Mouse (Mus musculus) heart, embryonic 14.5 days (tissue): ENCODE results near the gene Zfp354b. TPM values are rescaled to one million over a fixed set of nuclear protein-coding genes. Genes with fewer than 3 reads are reported as not detected.

Source experiments
- ATAC-seq: fragments of 200-750 bp; cut with Nextera tagmentation; 2 replicates; pipeline ENCODE4 v1.8.0; 2017; ENCODE audit warnings: low read depth, moderate TSS enrichment; ENCODE audit not compliant: insufficient number of reproducible peaks, insufficient read depth, low FRiP score
- H3K27ac ChIP-seq, 2 experiments: fragments of 200-500 bp in 1 of 2; fragments of 300-500 bp in 1 of 2; sonication (generic) in 1 of 2; replicated peaks in 1 of 2; 2 replicates each; pipeline ENCODE4 v1.5.1; 2012 to 2014; ENCODE audit warnings: low read depth in 2 of 2, low read length in 2 of 2, control low read depth in 1 of 2, mild to moderate bottlenecking in 1 of 2, mixed read lengths in 1 of 2; ENCODE audit not compliant: control insufficient read depth in 1 of 2, insufficient read depth in 1 of 2
- H3K27me3 ChIP-seq: fragments of 300-500 bp; sonication (generic); 2 replicates; pipeline ENCODE4 v1.6.1; 2014; ENCODE audit warnings: mild to moderate bottlenecking, low read length, control low read depth; ENCODE audit not compliant: control insufficient read depth, insufficient read depth
- H3K36me3 ChIP-seq: fragments of 300-500 bp; sonication (generic); 2 replicates; pipeline ENCODE4 v1.6.1; 2014; ENCODE audit warnings: mild to moderate bottlenecking, control low read depth, low read length, mixed read lengths; ENCODE audit not compliant: control insufficient read depth, insufficient read depth
- H3K4me1 ChIP-seq, 2 experiments: fragments of 200-500 bp in 1 of 2; fragments of 300-500 bp in 1 of 2; sonication (generic) in 1 of 2; 2 replicates each; pipeline ENCODE4 v1.6.1; 2012 to 2014; ENCODE audit warnings: low read length in 2 of 2, control low read depth in 1 of 2, mixed read lengths in 1 of 2; ENCODE audit not compliant: control insufficient read depth in 2 of 2, insufficient read depth in 2 of 2
- H3K4me2 ChIP-seq: fragments of 300-500 bp; sonication (generic); 2 replicates; pipeline ENCODE4 v1.6.1; 2014; ENCODE audit warnings: mild to moderate bottlenecking, low read length
- H3K4me3 ChIP-seq, 2 experiments: fragments of 200-500 bp in 1 of 2; fragments of 300-500 bp in 1 of 2; sonication (generic) in 1 of 2; 2 replicates each; pipeline ENCODE4 v1.5.1; 2012 to 2014; ENCODE audit warnings: low read length in 2 of 2, mild to moderate bottlenecking in 2 of 2, control low read depth in 1 of 2, low read depth in 1 of 2, moderate library complexity in 1 of 2; ENCODE audit not compliant: control insufficient read depth in 1 of 2, insufficient read depth in 1 of 2
- H3K9ac ChIP-seq: fragments of 300-500 bp; sonication (generic); 2 replicates; pipeline ENCODE4 v1.6.1; 2014; ENCODE audit warnings: mild to moderate bottlenecking, low read length
- H3K9me3 ChIP-seq: fragments of 300-500 bp; sonication (generic); 2 replicates; pipeline ENCODE4 v1.6.1; 2016; ENCODE audit warnings: low read length, control low read depth; ENCODE audit not compliant: control insufficient read depth
- WGBS: fragments of 180-500 bp; shearing (Covaris S2); extraction: QIAGEN DNeasy Blood & Tissue Kit; methylation state at CpG from one replicate; pipeline ENCODE4 v1.1.7; 2014; 5-methylcytosine and 5-hydroxymethylcytosine counted together
- polyA plus RNA-seq: library from polyadenylated mRNA; unstranded; fragments of >200 nt; fragmentation: Nextera tagmentation; extraction: Ambion mirVana; gene quantifications from 2 replicates; pipeline ENCODE4 v1.2.1, GENCODE M21; 2014

Gene Zfp354b
- polyA plus RNA-seq, 1 experiment from 2014 or later, result 0.77 TPM

DNA sequence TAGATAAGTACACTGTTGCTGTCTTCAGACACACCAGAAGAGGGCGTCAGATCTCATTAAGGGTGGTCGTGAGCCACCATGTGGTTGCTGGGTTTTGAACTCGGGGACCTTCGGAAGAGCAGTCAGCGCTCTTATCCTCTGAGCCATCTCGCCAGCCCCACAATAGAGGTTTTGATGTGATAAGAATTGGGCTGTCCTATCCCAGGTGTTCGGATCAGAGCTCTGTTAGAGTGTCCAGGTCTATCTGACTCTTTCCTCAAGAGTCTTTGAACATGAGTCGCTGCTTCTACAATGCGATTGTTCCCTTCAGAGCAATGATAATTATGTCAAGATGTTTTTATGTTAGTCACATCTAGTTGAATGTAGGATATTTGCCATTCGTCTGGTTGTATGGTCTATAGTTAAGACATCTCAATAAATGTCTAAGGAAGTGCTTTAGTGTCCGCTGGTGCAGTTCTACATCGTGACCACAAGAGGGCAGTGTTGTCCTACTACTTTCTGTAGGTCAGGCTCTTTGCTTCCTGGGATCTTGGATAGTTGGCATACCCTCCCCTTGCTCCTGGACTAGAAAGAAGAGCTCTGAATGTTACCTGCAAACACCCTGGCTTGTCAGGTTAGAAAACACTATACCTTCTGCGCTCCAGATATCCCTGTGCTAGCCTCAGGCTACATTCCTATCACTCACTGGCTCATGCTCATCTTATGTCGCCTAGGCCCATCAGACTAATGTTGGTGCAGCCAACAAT, 8.4 kb upstream of the Zfp354b start:
- no peak for ATAC-seq
- H3K9me3 ChIP-seq, result no peaks in the 10 kb centered on the region
- 30% methylated on average over 14 of the region's 14 CpGs for WGBS

DNA sequence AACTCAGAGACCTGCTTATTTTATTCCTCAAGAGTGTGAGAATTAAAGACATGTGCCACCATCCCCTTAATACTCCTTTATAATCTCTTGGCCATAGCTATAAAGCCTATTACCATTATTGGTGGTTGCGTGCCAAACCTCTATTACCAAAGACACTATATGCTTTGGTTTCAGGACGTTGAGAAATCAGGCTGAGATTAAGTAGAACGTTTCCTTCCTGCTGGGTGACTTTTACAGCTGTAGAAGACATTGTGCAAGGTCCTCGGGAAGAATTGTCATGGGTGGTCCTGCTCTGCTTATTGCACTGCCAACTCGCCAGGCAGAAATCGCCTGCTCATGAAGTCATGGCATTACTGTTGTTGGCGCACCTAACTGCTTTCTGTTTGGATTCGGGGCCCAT, 7.0 kb upstream of the Zfp354b start:
- ATAC-seq, result no peak
- Histone ChIP-seq H3K9ac (no peak overlapping the region), H3K4me1 (no peaks in the 10 kb centered on the region), H3K27me3 (peaks cover 20% of the 10 kb centered on the region; the same call in 1 of the 2 replicates), H3K4me2 (no peak overlapping the region), H3K4me3 (no peak overlapping the region), H3K9me3 (no peaks in the 10 kb centered on the region), H3K27ac (no peak overlapping the region), H3K36me3 (no peaks in the 10 kb centered on the region)
- WGBS, result 71% methylated on average over 8 of the region's 8 CpGs

More for the DNA sequence above, 8.4 kb upstream of the Zfp354b start:
- Histone ChIP-seq H3K4me1 (no peaks in the 10 kb centered on the region), H3K27me3 (peaks cover 25% of the 10 kb centered on the region), H3K4me3 (no peak overlapping the region), H3K4me2 (no peak overlapping the region), H3K27ac (no peak overlapping the region), H3K36me3 (no peaks in the 10 kb centered on the region), H3K9ac (no peak overlapping the region)

DNA sequence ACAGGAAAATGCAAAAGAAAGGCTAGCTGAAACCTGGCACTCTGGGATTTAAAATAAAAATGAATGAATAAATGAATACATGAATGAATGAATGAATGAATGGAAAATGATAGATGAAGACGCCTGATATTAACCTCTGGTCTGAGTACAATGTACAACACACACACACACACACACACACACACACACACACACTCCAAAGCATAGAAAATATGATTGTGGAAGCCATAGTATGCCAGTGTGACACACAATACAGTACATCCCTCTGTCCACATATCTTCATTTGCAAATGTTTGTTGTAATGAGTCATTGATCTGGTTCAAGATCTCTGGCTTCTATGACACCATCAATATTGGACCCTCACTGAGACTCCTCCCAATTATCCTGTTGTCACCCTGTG, 607 bp upstream of the Zfp354b start:
- H3K9ac ChIP-seq, result no peak overlapping the region
- H3K27ac ChIP-seq, result no peak overlapping the region
- H3K4me2 ChIP-seq, result peak overlapping the region; percentile 98
- H3K27me3 ChIP-seq, result peaks cover 6% of the 10 kb centered on the region
- ATAC-seq, result no peak
- 79% methylated on average over 1 of the region's 1 CpGs for WGBS
- peak overlapping the region in 1 of 2 experiments; percentile 80; a peak in 1 of 4 replicates for H3K4me3 ChIP-seq
- H3K9me3 ChIP-seq, result no peaks in the 10 kb centered on the region
- peaks cover 5 to 9% of the 10 kb centered on the region in 2 experiments; a peak in 1 of 4 replicates for H3K4me1 ChIP-seq
- H3K36me3 ChIP-seq, result no peaks in the 10 kb centered on the region

DNA sequence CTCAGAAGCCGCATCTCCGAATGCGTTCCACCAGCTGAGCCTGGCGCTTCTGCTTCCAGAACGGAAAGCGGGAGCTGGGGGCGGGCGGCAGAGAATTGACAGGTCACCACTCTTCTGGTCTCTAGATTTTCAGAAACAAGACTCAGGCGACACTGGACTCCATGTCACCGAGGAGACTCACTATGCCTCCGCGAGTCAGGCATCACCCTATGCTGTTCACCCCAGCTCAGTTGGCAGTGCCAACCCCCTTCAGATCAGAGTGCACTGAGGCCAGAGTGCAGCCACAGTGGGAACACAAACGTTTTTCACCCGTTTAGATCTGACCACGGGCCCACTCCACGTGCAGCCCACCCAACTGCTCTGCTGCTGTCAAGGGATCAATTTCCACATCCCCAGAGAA, 412 bp downstream of the Zfp354b start:
- H3K27ac ChIP-seq, result peak overlapping the region in 1 of 2 experiments; percentile 11; a peak in 1 of 4 replicates

DNA sequence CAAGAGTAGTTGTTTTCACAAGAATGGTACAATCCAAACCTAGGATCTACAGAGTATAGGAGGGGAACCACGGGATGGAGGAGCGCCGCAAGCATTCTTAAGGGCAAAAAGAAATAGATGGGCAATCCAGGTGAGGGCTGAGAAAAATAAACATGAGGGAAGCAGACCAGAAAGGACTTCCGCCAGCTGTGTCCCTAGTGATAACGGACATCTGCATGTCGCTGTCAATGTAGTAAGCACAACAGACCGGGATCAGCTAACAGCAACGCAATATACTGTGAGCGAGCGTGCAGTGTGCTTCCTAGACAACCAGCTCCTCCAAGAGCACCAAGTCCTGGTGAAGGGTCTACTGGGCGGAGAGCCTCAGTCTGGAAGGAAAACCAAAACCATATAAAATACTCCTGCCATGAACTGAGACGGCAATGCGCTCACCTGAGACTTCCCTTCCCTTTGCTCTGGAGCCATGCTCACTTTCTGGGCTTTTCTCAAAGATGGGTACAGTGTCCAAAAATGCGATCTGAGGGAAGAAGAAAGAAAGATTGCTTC, 891 bp downstream of the Zfp354b start:
- H3K27ac ChIP-seq, result no peak overlapping the region
- no peak for ATAC-seq
- H3K36me3 ChIP-seq, result no peaks in the 10 kb centered on the region
- peak overlapping the region; percentile 80 to 86 for H3K4me3 ChIP-seq
- 14% methylated on average over 14 of the region's 14 CpGs for WGBS
- peak overlapping the region; percentile 84 for H3K9ac ChIP-seq
- peaks cover 5 to 9% of the 10 kb centered on the region in 2 experiments; a peak in 1 of 4 replicates for H3K4me1 ChIP-seq
- peak overlapping the region; percentile 98 for H3K4me2 ChIP-seq
- no peaks in the 10 kb centered on the region for H3K9me3 ChIP-seq
- H3K27me3 ChIP-seq, result peaks cover 6% of the 10 kb centered on the region

More for the DNA sequence above, 412 bp downstream of the Zfp354b start:
- Histone ChIP-seq H3K27me3 (peaks cover 6% of the 10 kb centered on the region), H3K36me3 (no peaks in the 10 kb centered on the region), H3K4me2 (peak overlapping the region; percentile 98), H3K4me1 (peaks cover 5 to 9% of the 10 kb centered on the region in 2 experiments; a peak in 1 of 4 replicates), H3K9ac (peak overlapping the region; percentile 84), H3K4me3 (peak overlapping the region; percentile 80 to 86), H3K9me3 (no peaks in the 10 kb centered on the region)
- peak; percentile 46; the same call in 1 of the 2 replicates for ATAC-seq
- WGBS, result 2% methylated on average over 16 of the region's 16 CpGs

DNA sequence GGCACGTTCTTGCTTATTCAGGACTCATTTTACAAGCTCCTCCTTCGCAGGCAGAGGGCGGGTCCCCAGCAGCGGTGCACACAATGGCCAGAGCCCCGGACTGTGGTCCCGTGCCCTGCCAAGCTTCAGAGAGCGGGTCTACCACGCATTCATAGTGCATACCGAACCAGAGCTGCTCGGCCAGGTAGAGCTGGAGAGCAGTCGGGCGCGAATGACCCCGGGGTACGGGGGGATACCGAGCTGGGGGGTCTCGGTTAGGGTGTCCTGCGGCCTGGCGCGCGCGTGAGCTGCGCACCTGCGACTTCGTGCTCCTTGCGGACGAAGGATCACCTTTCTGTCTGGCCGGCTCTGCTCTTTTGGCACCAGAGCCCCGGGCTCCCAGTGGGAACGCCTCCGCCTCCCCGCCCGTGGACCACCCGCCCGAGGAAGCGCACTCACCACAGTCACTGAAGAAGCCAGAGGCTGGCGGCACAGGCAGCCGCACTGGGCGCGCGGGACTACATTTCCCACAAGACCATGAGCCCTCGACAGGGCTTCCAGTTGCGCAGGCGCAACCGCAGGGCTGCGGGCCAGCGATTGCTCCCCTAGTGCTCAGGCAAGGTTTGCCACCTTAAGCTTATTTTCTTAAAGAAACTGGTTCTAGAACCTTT, 15.6 kb downstream of the Zfp354b start, which contains the start of gene Zfp2:
Zfp2 (minus strand) TSS at position 495 of the 650 bp plus-strand sequence.
- H3K4me1 ChIP-seq, result peaks cover 0 to 3% of the 10 kb centered on the region in 2 experiments; a peak in 1 of 4 replicates
- H3K27ac ChIP-seq, result peak within 1 kb of the TSS in 1 of 2 experiments; percentile 45; a peak in 1 of 4 replicates
- ATAC-seq, result peak; percentile 93
- peaks cover 13% of the 10 kb centered on the region for H3K36me3 ChIP-seq
- peak within 1 kb of the TSS; percentile 81 to 91 for H3K4me3 ChIP-seq
- H3K27me3 ChIP-seq, result no peaks in the 10 kb centered on the region
- H3K9me3 ChIP-seq, result no peaks in the 10 kb centered on the region
- under 1% methylated on average over 47 of the region's 47 CpGs for WGBS
- H3K9ac ChIP-seq, result peak within 1 kb of the TSS; percentile 84
- peak within 1 kb of the TSS; percentile 67 for H3K4me2 ChIP-seq

DNA sequence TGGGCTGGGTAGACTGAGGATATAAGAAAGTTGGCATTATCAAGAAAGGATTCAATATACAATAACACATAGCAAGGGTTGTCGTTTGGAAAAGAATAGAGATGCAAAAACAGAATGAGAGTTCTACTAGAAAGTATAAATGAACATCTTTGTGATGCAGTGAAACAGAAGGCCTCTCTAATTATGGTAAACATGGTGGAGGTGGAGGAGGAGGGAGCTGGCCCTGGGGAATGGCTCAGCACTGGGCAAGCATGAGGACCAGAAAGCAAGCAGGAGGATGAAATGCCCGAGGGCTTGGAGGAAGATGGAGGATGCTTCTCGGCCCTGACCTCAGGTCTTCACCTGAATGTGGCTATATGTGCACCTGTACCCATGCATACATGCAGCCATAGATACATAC, 17.0 kb downstream of the Zfp354b start:
- 88% methylated on average over 3 of the region's 3 CpGs for WGBS

More for the DNA sequence above, 17.0 kb downstream of the Zfp354b start:
- peaks cover 0 to 3% of the 10 kb centered on the region in 2 experiments; a peak in 1 of 4 replicates for H3K4me1 ChIP-seq
- H3K36me3 ChIP-seq, result peaks cover 26% of the 10 kb centered on the region
- ATAC-seq, result no peak
- H3K4me3 ChIP-seq, result no peak overlapping the region
- no peak overlapping the region for H3K27ac ChIP-seq
- no peak overlapping the region for H3K9ac ChIP-seq
- H3K27me3 ChIP-seq, result no peaks in the 10 kb centered on the region
- H3K4me2 ChIP-seq, result no peak overlapping the region
- H3K9me3 ChIP-seq, result no peaks in the 10 kb centered on the region
